Mouse (Mus musculus): ENCODE data around the gene Akap7.

- no peak for TF ChIP-seq POLR2A (IDR thresholded peaks at IDR 0.05; ENCODE audit: insufficient read length, low read depth)
- TF ChIP-seq MYOG (IDR thresholded peaks at IDR 0.05; ENCODE audit: control insufficient read depth in 1 of 3, insufficient read depth in 1 of 3, insufficient read length in 2 of 3, low read depth in 2 of 3): no peak
- no peak for TF ChIP-seq CEBPB (IDR thresholded peaks at IDR 0.05; ENCODE audit: insufficient read depth, poor library complexity, severe bottlenecking)
- TF ChIP-seq POLR2AphosphoS2 (IDR thresholded peaks at IDR 0.05; ENCODE audit: insufficient read length, low read depth): no peak
- TF ChIP-seq MAX (IDR thresholded peaks at IDR 0.05; ENCODE audit: low read depth): no peak
- no peak for TF ChIP-seq USF1 (IDR thresholded peaks at IDR 0.05; ENCODE audit: low read depth)
- TF ChIP-seq E2F4 (IDR thresholded peaks at IDR 0.05; ENCODE audit: insufficient read depth): no peak
- no peak for TF ChIP-seq MYOD1 (IDR thresholded peaks at IDR 0.05; ENCODE audit: control insufficient read depth in 1 of 3, insufficient read length in 2 of 3, low read depth in 2 of 3)
- TF ChIP-seq TCF3 (IDR thresholded peaks at IDR 0.05; ENCODE audit: insufficient read length, low read depth): no peak
- no peak for TF ChIP-seq TCF12 (IDR thresholded peaks at IDR 0.05; ENCODE audit: insufficient read depth, poor library complexity, severe bottlenecking)
- no peak for TF ChIP-seq REST (IDR thresholded peaks at IDR 0.05; ENCODE audit: insufficient read depth, insufficient read length)
- no peak for TF ChIP-seq SRF (IDR thresholded peaks at IDR 0.05; ENCODE audit: control insufficient read depth, insufficient read length, low read depth)
These were observed 107.9 kb downstream of the Akap7 start for GRCm38 (mm10) chr10:25199510-25200353.
